Mouse (Mus musculus) limb, embryonic 13.5 days (tissue): ENCODE data around the gene Agfg1. TPM values are rescaled to one million over a fixed set of nuclear protein-coding genes. Genes with fewer than 3 reads are reported as not detected.
"Not testable (repeated sequence)": the region's sequence is repeated elsewhere in the genome, so short reads cannot be mapped to it uniquely, and the experiment has no call there.

Experiments
- ATAC-seq: fragments of 200-750 bp; cut with Nextera tagmentation; 2 replicates; pipeline ENCODE4 v1.8.0; 2017; ENCODE audit warnings: low read depth, moderate number of reproducible peaks, moderate TSS enrichment; ENCODE audit not compliant: low FRiP score
- H3K27ac ChIP-seq: fragments of 300-500 bp; sonication (generic); 2 replicates; pipeline ENCODE4 v1.5.1; 2015; ENCODE audit warnings: inconsistent platforms, mild to moderate bottlenecking, moderate library complexity
- H3K27me3 ChIP-seq: fragments of 300-500 bp; sonication (generic); 2 replicates; pipeline ENCODE4 v1.6.1; 2015; ENCODE audit warnings: mild to moderate bottlenecking, inconsistent platforms
- H3K36me3 ChIP-seq: fragments of 300-500 bp; sonication (generic); 2 replicates; pipeline ENCODE4 v1.6.1; 2015; ENCODE audit warnings: inconsistent platforms, mild to moderate bottlenecking, moderate library complexity
- H3K4me1 ChIP-seq: fragments of 300-500 bp; sonication (generic); 2 replicates; pipeline ENCODE4 v1.6.1; 2015; ENCODE audit warnings: inconsistent platforms
- H3K4me2 ChIP-seq: fragments of 300-500 bp; sonication (generic); replicated peaks from 2 replicates; pipeline ENCODE4 v1.6.1; 2015; ENCODE audit warnings: inconsistent platforms, mild to moderate bottlenecking, moderate library complexity
- H3K4me3 ChIP-seq: fragments of 300-500 bp; sonication (generic); 2 replicates; pipeline ENCODE4 v1.5.1; 2015; ENCODE audit warnings: moderate library complexity, mild to moderate bottlenecking, inconsistent platforms
- H3K9ac ChIP-seq: fragments of 300-500 bp; sonication (generic); 2 replicates; pipeline ENCODE4 v1.6.1; 2015; ENCODE audit warnings: mild to moderate bottlenecking, inconsistent platforms
- H3K9me3 ChIP-seq: fragments of 300-500 bp; sonication (generic); 2 replicates; pipeline ENCODE4 v1.6.1; 2016; ENCODE audit warnings: inconsistent platforms
- WGBS: fragments of 180-500 bp; shearing (Covaris S2); methylation state at CpG from one replicate; pipeline ENCODE4 v1.1.7; 2015; 5-methylcytosine and 5-hydroxymethylcytosine counted together
- microRNA-seq: library from miRNA; unstranded; fragments of <30 nt; microRNA quantifications from one replicate; pipeline ENCODE4, GENCODE M21; 2016
- polyA plus RNA-seq: library from polyadenylated mRNA; unstranded; fragments of >200 nt; fragmentation: Nextera tagmentation; extraction: Ambion mirVana; gene quantifications from 2 replicates; pipeline ENCODE4 v1.2.1, GENCODE M21; 2015

Agfg1 gene
- polyA plus RNA-seq, 1 experiment from 2014 or later, result 27.4 TPM

GRCm38 (mm10) chr1:82930558-82930957 is 91.3 kb downstream of the Agfg1 start:
- WGBS, result 91% methylated on average over 3 of the region's 3 CpGs
- H3K4me2 ChIP-seq, ATAC-seq, H3K9me3 ChIP-seq, H3K4me3 ChIP-seq, H3K27ac ChIP-seq, H3K27me3 ChIP-seq, H3K4me1 ChIP-seq, H3K36me3 ChIP-seq, H3K9ac ChIP-seq: not testable (repeated sequence)

- ATAC-seq, H3K4me2 ChIP-seq, H3K27me3 ChIP-seq, H3K9ac ChIP-seq, H3K4me1 ChIP-seq, H3K4me3 ChIP-seq, H3K27ac ChIP-seq, H3K36me3 ChIP-seq, H3K9me3 ChIP-seq: not testable (repeated sequence)
- WGBS, result no CpG with 5 or more reads among the region's 6 CpGs
Measured at GRCm38 (mm10) chr1:82931326-82931725, 92.0 kb downstream of the Agfg1 start, which contains the start of gene Gm6217. Gm6217 (minus strand) TSS chr1:82931399.

DNA sequence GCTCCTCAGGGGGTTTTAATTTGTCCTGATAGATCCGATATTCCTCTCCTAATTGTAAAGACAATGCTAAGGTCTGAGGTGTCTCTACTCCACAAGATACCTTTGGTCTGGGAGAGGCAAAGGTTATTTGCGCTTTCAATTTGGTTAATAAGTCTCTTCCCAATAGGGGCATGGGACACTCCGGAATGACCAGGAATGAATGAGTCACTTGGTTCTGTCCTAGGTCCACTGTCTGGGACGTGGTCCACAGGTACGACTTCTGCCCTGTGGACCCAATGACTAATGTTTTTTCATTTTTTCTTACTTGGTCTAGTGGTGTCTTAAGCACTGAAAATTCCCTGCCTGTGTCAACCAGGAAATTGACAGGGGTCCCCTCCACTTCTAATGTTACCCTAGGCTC is 99.4 kb downstream of the Agfg1 start:
- H3K27me3 ChIP-seq, result no peaks in the 10 kb centered on the region
- H3K27ac ChIP-seq, result no peak overlapping the region
- H3K4me3 ChIP-seq, result no peak overlapping the region
- no peaks in the 10 kb centered on the region for H3K4me1 ChIP-seq
- no peaks in the 10 kb centered on the region for H3K36me3 ChIP-seq
- 93% methylated on average over 5 of the region's 5 CpGs for WGBS
- H3K4me2 ChIP-seq, result no peak overlapping the region
- ATAC-seq, result no peak
- no peak overlapping the region for H3K9ac ChIP-seq
- peaks cover 10% of the 10 kb centered on the region; the same call in 1 of the 2 replicates for H3K9me3 ChIP-seq

GRCm38 (mm10) chr1:82942505-82942904 is 103.2 kb downstream of the Agfg1 start:
- not testable (repeated sequence) for H3K9me3 ChIP-seq, ATAC-seq, H3K4me3 ChIP-seq

DNA sequence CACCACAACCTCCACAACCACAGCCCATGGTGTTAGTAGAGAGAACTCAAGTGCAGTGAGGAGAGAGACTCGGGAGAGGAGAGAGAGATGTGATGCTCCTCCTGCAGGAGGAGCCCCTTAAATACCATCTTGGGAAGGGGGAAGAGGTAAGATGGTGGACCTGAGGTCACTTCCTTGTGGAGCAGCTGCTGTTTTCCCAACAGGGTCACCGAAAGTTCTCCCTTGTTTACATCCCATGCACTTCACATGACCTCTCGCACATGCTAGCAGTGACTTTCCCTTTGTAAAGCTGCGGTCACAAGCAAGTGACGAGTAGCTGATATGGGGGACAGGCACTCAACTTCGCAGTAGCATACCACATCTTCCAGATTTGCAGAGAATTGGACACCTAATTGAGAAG is 104.0 kb downstream of the Agfg1 start, which contains the start of gene A030003K21Rik:
Gene A030003K21Rik, minus strand, starts transcription at position 94 of the 400 bp plus-strand sequence.
- not testable (repeated sequence) for H3K4me1 ChIP-seq, H3K4me2 ChIP-seq, H3K4me3 ChIP-seq, H3K27me3 ChIP-seq, ATAC-seq, H3K36me3 ChIP-seq, H3K27ac ChIP-seq, H3K9me3 ChIP-seq, H3K9ac ChIP-seq
- no CpG with 5 or more reads among the region's 6 CpGs for whole genome bisulfite sequencing

More at GRCm38 (mm10) chr1:82942505-82942904, 103.2 kb downstream of the Agfg1 start:
- H3K27me3 ChIP-seq, H3K4me1 ChIP-seq, H3K36me3 ChIP-seq, H3K4me2 ChIP-seq, H3K27ac ChIP-seq, H3K9ac ChIP-seq: not testable (repeated sequence)
- 92% methylated on average over 2 of the region's 2 CpGs for WGBS

GRCm38 (mm10) chr1:82946029-82946428 is 106.7 kb downstream of the Agfg1 start:
- 89% methylated on average over 2 of the region's 2 CpGs for WGBS
- not testable (repeated sequence) for H3K27me3 ChIP-seq, ATAC-seq, H3K4me3 ChIP-seq, H3K4me2 ChIP-seq, H3K36me3 ChIP-seq, H3K27ac ChIP-seq, H3K9ac ChIP-seq, H3K4me1 ChIP-seq, H3K9me3 ChIP-seq

GRCm38 (mm10) chr1:82948601-82949000 is 109.3 kb downstream of the Agfg1 start:
- Histone ChIP-seq H3K4me2 (no peak overlapping the region), H3K9ac (no peak overlapping the region), H3K27me3 (no peaks in the 10 kb centered on the region), H3K4me3 (no peak overlapping the region), H3K9me3 (no peaks in the 10 kb centered on the region), H3K4me1 (no peaks in the 10 kb centered on the region), H3K27ac (no peak overlapping the region), H3K36me3 (no peaks in the 10 kb centered on the region)
- WGBS, result 80% methylated on average over 2 of the region's 2 CpGs
- no peak for ATAC-seq

Small RNAs within 50 kb of the gene (microRNA-seq; reads per million reads assigned to microRNA genes)
- not detected for gene Gm22396

Other genes starting within 250 kb of the Agfg1 start
- gene Mff, start 114.6 kb upstream of the Agfg1 start, polyA plus RNA-seq, result 220 and 230 TPM in 2 replicates
- 0.20 and 0.23 TPM in 2 replicates for gene Tm4sf20, start 71.0 kb upstream of the Agfg1 start, polyA plus RNA-seq
- not detected in 2 replicates for gene Gm47791, start 68.2 kb upstream of the Agfg1 start, polyA plus RNA-seq
- 0.18 TPM in 1 of 2 replicates, not detected in the other for gene A030005L19Rik, start 73.8 kb downstream of the Agfg1 start, polyA plus RNA-seq
- not detected in 2 replicates for gene A030014E15Rik, start 85.4 kb downstream of the Agfg1 start, polyA plus RNA-seq
- gene Gm6217, start 91.9 kb downstream of the Agfg1 start, polyA plus RNA-seq, result not detected in 2 replicates
- not detected in 2 replicates for gene A030003K21Rik, start 103.9 kb downstream of the Agfg1 start, polyA plus RNA-seq
- gene Gm7544, start 116.5 kb downstream of the Agfg1 start, polyA plus RNA-seq, result not detected in 2 replicates
- gene Gm47955, start 120.8 kb downstream of the Agfg1 start, polyA plus RNA-seq, result not detected in 2 replicates
- gene Gm47959, start 161.1 kb downstream of the Agfg1 start, polyA plus RNA-seq, result not detected in 2 replicates
- 0.38 and 0.43 TPM in 2 replicates for gene Slc19a3, start 199.0 kb downstream of the Agfg1 start, polyA plus RNA-seq
- gene Krtap28-10, start 203.0 kb downstream of the Agfg1 start, polyA plus RNA-seq, result not detected in 2 replicates
- gene Gm47969, start 205.4 kb downstream of the Agfg1 start, polyA plus RNA-seq, result not detected in 2 replicates
- gene A030005K14Rik, start 219.9 kb downstream of the Agfg1 start, polyA plus RNA-seq, result not detected in 2 replicates
- not detected in 2 replicates for gene Krtap28-13, start 221.4 kb downstream of the Agfg1 start, polyA plus RNA-seq